Mouse (Mus musculus) hindbrain, embryonic 14.5 days (tissue): ENCODE results near the gene Nmur1. TPM values are rescaled to one million over a fixed set of nuclear protein-coding genes. Genes with fewer than 3 reads are reported as not detected.

Experiments
- ATAC-seq: fragments of 200-750 bp; cut with Nextera tagmentation; 2 replicates; pipeline ENCODE4 v1.8.0; 2017; ENCODE audit warnings: moderate number of reproducible peaks, mild to moderate bottlenecking, moderate TSS enrichment, moderate library complexity; ENCODE audit not compliant: low FRiP score
- DNase-seq: peaks from one replicate; pipeline ENCODE4 v3.0.0-alpha.2; 2015; ENCODE audit warnings: low spot score
- H3K27ac ChIP-seq: fragments of 300-500 bp; sonication (generic); 2 replicates; pipeline ENCODE4 v1.5.1; 2014; ENCODE audit warnings: mild to moderate bottlenecking, moderate library complexity
- H3K27me3 ChIP-seq: fragments of 300-500 bp; sonication (generic); 2 replicates; pipeline ENCODE4 v1.6.1; 2014; ENCODE audit warnings: mild to moderate bottlenecking, low read length, mixed read lengths; ENCODE audit not compliant: control insufficient read depth, insufficient read depth
- H3K36me3 ChIP-seq: fragments of 300-500 bp; sonication (generic); replicated peaks from 2 replicates; pipeline ENCODE4 v1.6.1; 2014; ENCODE audit not compliant: control insufficient read depth, insufficient read depth
- H3K4me1 ChIP-seq: fragments of 300-500 bp; sonication (generic); replicated peaks from 2 replicates; pipeline ENCODE4 v1.6.1; 2014; ENCODE audit warnings: antibody characterized with exemption, low read length, mixed read lengths; ENCODE audit not compliant: control insufficient read depth, insufficient read depth
- H3K4me2 ChIP-seq: fragments of 300-500 bp; sonication (generic); replicated peaks from 2 replicates; pipeline ENCODE4 v1.6.1; 2014; ENCODE audit warnings: mild to moderate bottlenecking, moderate library complexity
- H3K4me3 ChIP-seq: fragments of 300-500 bp; sonication (generic); replicated peaks from 2 replicates; pipeline ENCODE4 v1.5.1; 2014; ENCODE audit warnings: mild to moderate bottlenecking, low read length
- H3K9ac ChIP-seq: fragments of 300-500 bp; sonication (generic); 2 replicates; pipeline ENCODE4 v1.6.1; 2014
- H3K9me3 ChIP-seq: fragments of 300-500 bp; sonication (generic); 2 replicates; pipeline ENCODE4 v1.6.1; 2016; ENCODE audit warnings: low read length; ENCODE audit not compliant: control insufficient read depth
- whole genome bisulfite sequencing: fragments of 180-500 bp; shearing (Covaris S2); extraction: QIAGEN DNeasy Blood & Tissue Kit; methylation state at CpG from one replicate; pipeline ENCODE4 v1.1.7; 2014; 5-methylcytosine and 5-hydroxymethylcytosine counted together
- microRNA-seq: library from miRNA; unstranded; fragments of <30 nt; microRNA quantifications from one replicate; pipeline ENCODE4, GENCODE M21; 2016
- polyA plus RNA-seq: library from polyadenylated mRNA; unstranded; fragments of >200 nt; fragmentation: Nextera tagmentation; extraction: Ambion mirVana; gene quantifications from 2 replicates; pipeline ENCODE4 v1.2.1, GENCODE M21; 2014

Gene Nmur1
- polyA plus RNA-seq, 1 experiment from 2014 or later = not detected

- DNase-seq (peak; percentile 91), ATAC-seq (peak; percentile 79)
- H3K4me2 ChIP-seq = no peak overlapping the region
- H3K9ac ChIP-seq = no peak overlapping the region
- no peak overlapping the region for H3K27ac ChIP-seq
- WGBS = 26% methylated on average over 4 of the region's 4 CpGs
- no peaks in the 10 kb centered on the region for H3K27me3 ChIP-seq
- no peak overlapping the region for H3K4me3 ChIP-seq
- H3K9me3 ChIP-seq = no peaks in the 10 kb centered on the region
- no peaks in the 10 kb centered on the region for H3K4me1 ChIP-seq
- no peaks in the 10 kb centered on the region for H3K36me3 ChIP-seq
These were observed 86.7 kb downstream of the Nmur1 start for GRCm38 (mm10) chr1:86339156-86339812.

DNA sequence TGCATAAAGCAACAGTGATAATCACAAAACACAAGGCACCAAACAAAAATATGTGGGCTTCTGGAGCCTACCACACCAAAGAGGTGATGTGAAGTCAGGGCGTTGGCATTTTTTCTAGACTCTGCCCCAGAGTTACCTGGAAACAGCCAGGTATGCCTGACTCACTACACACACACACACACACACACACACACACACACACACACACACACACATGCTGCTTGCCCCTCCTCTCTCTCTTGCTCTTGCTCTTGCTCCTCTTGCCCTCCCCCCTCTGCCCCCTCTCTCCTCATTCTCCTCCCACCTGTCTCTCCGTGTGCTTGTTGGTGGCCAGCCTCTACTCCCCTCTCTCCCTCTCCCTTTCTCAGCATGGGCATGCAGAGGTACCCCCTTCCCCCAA is 89.7 kb downstream of the Nmur1 start:
- 48% methylated on average over 2 of the region's 2 CpGs for WGBS
- H3K9ac ChIP-seq = no peak overlapping the region
- no peak overlapping the region for H3K27ac ChIP-seq
- ATAC-seq = no peak
- no peak overlapping the region for H3K4me3 ChIP-seq
- H3K36me3 ChIP-seq = no peaks in the 10 kb centered on the region
- no peaks in the 10 kb centered on the region for H3K4me1 ChIP-seq
- no peaks in the 10 kb centered on the region for H3K27me3 ChIP-seq
- no peak overlapping the region for H3K4me2 ChIP-seq
- no peak for DNase-seq
- H3K9me3 ChIP-seq = no peaks in the 10 kb centered on the region

Small RNA genes within 50 kb of the gene (microRNA-seq; reads per million reads assigned to microRNA genes)
- gene mmu-mir-3535 = 63.8 reads per million, percentile 47 among the genes with 10 or more reads in this experiment

Other genes starting within 250 kb of the Nmur1 start
- 7.5 and 8.3 TPM in 2 replicates for gene B3gnt7, start 123.4 kb downstream of the Nmur1 start, polyA plus RNA-seq
- gene Ncl, start 66.8 kb downstream of the Nmur1 start, polyA plus RNA-seq = 144 and 145 TPM in 2 replicates
- not detected in 2 replicates for gene Tex44, start 101 bp upstream of the Nmur1 start, polyA plus RNA-seq
- 1,567 and 1,692 TPM in 2 replicates for gene Ptma, start 100.5 kb upstream of the Nmur1 start, polyA plus RNA-seq
- gene Pde6d, start 156.4 kb upstream of the Nmur1 start, polyA plus RNA-seq = 96.6 and 112 TPM in 2 replicates
- gene Cops7b, start 156.7 kb upstream of the Nmur1 start, polyA plus RNA-seq = 50.5 and 55.3 TPM in 2 replicates
- 16.3 and 18.1 TPM in 2 replicates for gene Nppc, start 244.3 kb upstream of the Nmur1 start, polyA plus RNA-seq